9 mouse cellular contexts compared by ENCODE assay signal in the genomic region with DNA sequence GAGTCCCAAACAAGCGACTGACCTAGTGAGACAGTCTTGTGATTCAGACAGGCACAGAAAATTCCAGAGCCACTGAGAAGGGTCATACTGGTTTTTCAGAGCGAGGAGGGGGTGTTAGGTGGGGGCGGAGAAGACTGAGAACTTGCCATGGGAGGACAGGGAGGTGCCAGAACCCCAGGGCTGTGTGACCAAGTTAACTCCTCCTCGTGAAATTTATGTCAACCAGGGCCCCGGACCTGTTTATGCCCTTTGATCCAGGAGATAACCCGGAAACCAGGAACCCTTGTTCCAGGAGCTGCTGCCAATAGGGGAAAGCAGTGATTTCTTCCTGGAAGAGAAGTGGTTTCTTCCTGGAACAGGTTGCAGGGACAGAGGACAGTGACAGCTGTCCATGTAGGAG.
DNase-seq lines count a peak whose midpoint lies in the region; ATAC-seq and TF ChIP-seq lines count a peak whose summit lies in the region.
"Had no signal": no experiment of that assay in that cellular context is flagged by ENCODE, and none has a peak within 500 bp of the region (broad histone marks: within the 10 kb centered on the region; RNA-seq: fewer than 3 reads in every experiment).

No protein-coding gene starts in this region.

- peak overlapping the region; percentile 41 for H3K4me3 ChIP-seq in intestine, embryonic 15.5 days (replicated peaks)
- H3K4me3 ChIP-seq in lung, embryonic 14.5 days (ENCODE audit: low read depth, low read length): peak overlapping the region; percentile 48
- H3K4me3 ChIP-seq: megakaryocyte, embryonic 14.5 days had no signal

- no peaks in the 10 kb centered on the region for H3K27me3 ChIP-seq in intestine, embryonic 15.5 days (replicated peaks)
- H3K27me3 ChIP-seq in lung, embryonic 14.5 days (ENCODE audit: insufficient read depth, low read length): no peaks in the 10 kb centered on the region

- DNase-seq in cerebellum, adult 11-12 months: peak; percentile 54
- DNase-seq in cerebellum, adult 8-10 months: no peak
- DNase-seq in cerebellum, adult 9-11 months: peak; percentile 57
- DNase-seq in lung, embryonic 14.5 days: no peak
- no peak for DNase-seq in embryo, embryonic 10 days (ENCODE audit: low spot score)
- DNase-seq in left cerebral cortex, postnatal 10 days (ENCODE audit: extremely low spot score in 1 of 2, low spot score in 2 of 2): no peak

- no peaks in the 10 kb centered on the region for H3K36me3 ChIP-seq in intestine, embryonic 15.5 days
- H3K36me3 ChIP-seq in lung, embryonic 14.5 days (ENCODE audit: insufficient read depth): no peaks in the 10 kb centered on the region

- H3K27ac ChIP-seq in intestine, embryonic 15.5 days: 0 out of 2 replicates have a peak overlapping the region, but pooled peaks have one; percentile 13
- H3K27ac ChIP-seq in lung, embryonic 14.5 days (ENCODE audit: low read depth): no peak overlapping the region

- WGBS in intestine, embryonic 15.5 days: 16% methylated on average over 6 of the region's 6 CpGs
- 14% methylated on average over 6 of the region's 6 CpGs for WGBS in lung, embryonic 14.5 days

- peak; percentile 50 for ATAC-seq in intestine, embryonic 15.5 days
- 0 out of 2 replicates have a peak, but pooled peaks have one; percentile 12 for ATAC-seq in lung, embryonic 14.5 days (ENCODE audit: insufficient read depth)
- ATAC-seq in monocyte, adult 5-6 weeks (replicated peaks; ENCODE audit: insufficient number of reproducible peaks, low FRiP score, low TSS enrichment, poor library complexity, severe bottlenecking): no peak

- H3K9me3 ChIP-seq in intestine, embryonic 15.5 days: no peaks in the 10 kb centered on the region
- no peaks in the 10 kb centered on the region for H3K9me3 ChIP-seq in lung, embryonic 14.5 days (ENCODE audit: low read depth, low read length)

- no peak for TF ChIP-seq CTCF in lung, embryonic 14.5 days (IDR thresholded peaks at IDR 0.05; ENCODE audit: low read depth)

- peak overlapping the region; percentile 43; the same call in 1 of the 2 replicates for H3K9ac ChIP-seq in intestine, embryonic 15.5 days
- peak overlapping the region; percentile 48; the same call in 1 of the 2 replicates for H3K9ac ChIP-seq in lung, embryonic 14.5 days

- H3K4me2 ChIP-seq in intestine, embryonic 15.5 days (replicated peaks): peak overlapping the region; percentile 81
- H3K4me2 ChIP-seq in lung, embryonic 14.5 days: peak overlapping the region; percentile 95

- intact Hi-C loops in left cerebral cortex, postnatal 10 days (cut with DNase I): loop anchor here (5.0 kb wide), 1 partner anchor 128 kb away; no protein-coding TSS in a partner anchor

- peaks cover 11% of the 10 kb centered on the region; the same call in 1 of the 2 replicates for H3K4me1 ChIP-seq in intestine, embryonic 15.5 days (replicated peaks)
- 0 out of 2 replicates have a peak, but pooled peaks cover 5% of the 10 kb centered on the region for H3K4me1 ChIP-seq in lung, embryonic 14.5 days (ENCODE audit: insufficient read depth)

Comparison
In these comparisons a context has a peak if more than half of its experiments do, and no peak if none do; other contexts are left out.
1. DNase-seq: peak in cerebellum, adult 11-12 months (single experiment) and cerebellum, adult 9-11 months (single experiment); none in cerebellum, adult 8-10 months (single experiment), lung, embryonic 14.5 days (single experiment), embryo, embryonic 10 days (single experiment) and left cerebral cortex, postnatal 10 days (0 of 2).